Mouse (Mus musculus): ENCODE data around the gene 1810009A15Rik. TPM values are rescaled to one million over a fixed set of nuclear protein-coding genes. Genes with fewer than 3 reads are reported as not detected.

Gene 1810009A15Rik
- total and polyA plus RNA-seq, 3 experiments = 184 to 189 TPM; not detected in 1

DNA sequence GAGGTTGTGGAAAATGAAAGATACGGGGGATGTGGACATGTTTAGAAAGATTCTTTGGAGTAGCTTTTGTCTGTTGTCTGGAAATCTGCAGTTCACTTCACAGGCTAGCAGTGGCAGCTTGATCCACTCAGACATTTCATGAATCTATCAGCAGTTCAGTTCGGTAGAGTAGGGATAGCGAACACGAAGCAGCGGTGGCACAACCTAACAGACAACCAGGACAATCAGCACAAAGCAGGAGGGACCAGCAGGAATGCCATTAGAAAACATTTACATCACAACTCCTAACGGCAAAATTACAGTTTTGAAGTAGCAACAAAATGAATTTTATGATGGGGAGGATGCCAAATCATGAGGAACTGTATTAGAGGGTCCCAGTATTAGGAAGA lies 31.0 kb downstream of the 1810009A15Rik start:
- no peaks in the 10 kb centered on the region for H3K27me3 ChIP-seq (ENCODE audit: control insufficient read depth in 1 of 2, insufficient read depth in 2 of 2, low read length in 2 of 2)
- peak overlapping the region; percentile 88 for H3K27ac ChIP-seq (ENCODE audit: control insufficient read depth, low read depth, low read length)
- peaks cover 1 to 13% of the 10 kb centered on the region in 2 experiments for H3K36me3 ChIP-seq (ENCODE audit: control insufficient read depth in 1 of 2, insufficient read depth in 2 of 2, low read length in 2 of 2)
- no peaks in the 10 kb centered on the region for H3K9me3 ChIP-seq (replicated peaks; ENCODE audit: insufficient read depth, low read length)
- peaks cover 16% of the 10 kb centered on the region for H3K79me2 ChIP-seq (ENCODE audit: control insufficient read depth, insufficient read depth, low read length, poor library complexity)
- TF ChIP-seq MAFK (IDR thresholded peaks at IDR 0.05; ENCODE audit: borderline replicate concordance, low read depth, low read length) = no peak
- TF ChIP-seq TCF12 (IDR thresholded peaks at IDR 0.05; ENCODE audit: low read depth, low read length) = no peak
- TF ChIP-seq SIN3A (IDR thresholded peaks at IDR 0.05; ENCODE audit: low read length) = no peak
- no peak for TF ChIP-seq MYB (IDR thresholded peaks at IDR 0.05; ENCODE audit: low read depth, low read length)
- no peak for TF ChIP-seq RAD21 (IDR thresholded peaks at IDR 0.05; ENCODE audit: low read depth, low read length)
- no peak for TF ChIP-seq ZNF384 (IDR thresholded peaks at IDR 0.05; ENCODE audit: low read depth, low read length)
- peak overlapping the region; percentile 83 to 91 for H3K4me3 ChIP-seq (ENCODE audit: control insufficient read depth in 1 of 2, insufficient read depth in 1 of 2, low read depth in 2 of 2, low read length in 2 of 2)
- H3K4me1 ChIP-seq (ENCODE audit: control insufficient read depth in 1 of 2, insufficient read depth in 2 of 2, low read length in 2 of 2) = peaks cover 8 to 10% of the 10 kb centered on the region in 2 experiments; a peak in 3 of 4 replicates
- DNase-seq (ENCODE audit: low read depth, low spot score) = no peak
- H3K9ac ChIP-seq (ENCODE audit: control insufficient read depth, low read depth, low read length, poor library complexity, severe bottlenecking) = peak overlapping the region; percentile 92

GRCm38 (mm10) chr19:8920073-8920736 lies 31.6 kb downstream of the 1810009A15Rik start, which contains the start of gene B3gat3:
Gene B3gat3, plus strand, starts transcription at chr19:8920374.
- Histone ChIP-seq H3K27me3 (ENCODE audit: control insufficient read depth in 1 of 2, insufficient read depth in 2 of 2, low read length in 2 of 2) (no peaks in the 10 kb centered on the region), H3K36me3 (ENCODE audit: control insufficient read depth in 1 of 2, insufficient read depth in 2 of 2, low read length in 2 of 2) (peaks cover 1 to 13% of the 10 kb centered on the region in 2 experiments; a peak in 3 of 4 replicates), H3K4me1 (ENCODE audit: control insufficient read depth in 1 of 2, insufficient read depth in 2 of 2, low read length in 2 of 2) (peaks cover 8 to 10% of the 10 kb centered on the region in 2 experiments; a peak in 3 of 4 replicates), H3K9ac (ENCODE audit: control insufficient read depth, low read depth, low read length, poor library complexity, severe bottlenecking) (peak within 1 kb of the TSS; percentile 92), H3K4me3 (ENCODE audit: control insufficient read depth in 1 of 2, insufficient read depth in 1 of 2, low read depth in 2 of 2, low read length in 2 of 2) (peak within 1 kb of the TSS; percentile 83 to 91), H3K9me3 (replicated peaks; ENCODE audit: insufficient read depth, low read length) (no peaks in the 10 kb centered on the region), H3K27ac (ENCODE audit: control insufficient read depth, low read depth, low read length) (peak within 1 kb of the TSS; percentile 88), H3K79me2 (ENCODE audit: control insufficient read depth, insufficient read depth, low read length, poor library complexity) (peaks cover 16% of the 10 kb centered on the region)
- peak; percentile 91 for DNase-seq (ENCODE audit: low read depth, low spot score)
- TF ChIP-seq BHLHE40 (IDR thresholded peaks at IDR 0.05; ENCODE audit: borderline replicate concordance, low read depth, low read length) = no peak
- no peak for TF ChIP-seq MEF2A (IDR thresholded peaks at IDR 0.05; ENCODE audit: extremely low read depth, insufficient replicate concordance, low read depth, low read length, poor library complexity, severe bottlenecking)
- no peak for TF ChIP-seq ZNF384 (IDR thresholded peaks at IDR 0.05; ENCODE audit: low read depth, low read length)
- TF ChIP-seq POLR2AphosphoS2 (IDR thresholded peaks at IDR 0.05; ENCODE audit: low read length) = peak; percentile 80; the same call in 1 of the 2 replicates
- peak; percentile 43; the same call in 1 of the 2 replicates for TF ChIP-seq MYC (IDR thresholded peaks at IDR 0.05; ENCODE audit: low read depth, low read length)
- TF ChIP-seq TAL1 (IDR thresholded peaks at IDR 0.05; ENCODE audit: low read length) = no peak
- no peak for TF ChIP-seq CHD2 (IDR thresholded peaks at IDR 0.05; ENCODE audit: low read length)
- TF ChIP-seq UBTF (IDR thresholded peaks at IDR 0.05; ENCODE audit: borderline replicate concordance, insufficient read depth, low read depth, low read length) = no peak
- TF ChIP-seq CTCF (IDR thresholded peaks at IDR 0.05 in 2 of 3, conservative IDR thresholded peaks at IDR 0.05 in 1 of 3; ENCODE audit: control insufficient read depth in 1 of 3, insufficient read depth in 1 of 3, low read depth in 2 of 3, low read length in 3 of 3, poor library complexity in 1 of 3, severe bottlenecking in 1 of 3) = no peak
- TF ChIP-seq ELF1 (IDR thresholded peaks at IDR 0.05; ENCODE audit: low read depth, low read length) = peak; percentile 81
- TF ChIP-seq ZKSCAN1 (IDR thresholded peaks at IDR 0.05; ENCODE audit: low read depth, low read length) = no peak
- TF ChIP-seq POLR2AphosphoS5 (IDR thresholded peaks at IDR 0.05; ENCODE audit: borderline replicate concordance, low read depth, low read length) = no peak
- TF ChIP-seq ZMIZ1 (IDR thresholded peaks at IDR 0.05; ENCODE audit: low read depth, low read length) = peak; percentile 63; the same call in 1 of the 2 replicates
- TF ChIP-seq HCFC1 (IDR thresholded peaks at IDR 0.05; ENCODE audit: low read depth, low read length) = peak; percentile 83
- peak; percentile 45; the same call in 1 of the 2 replicates for TF ChIP-seq TBP (IDR thresholded peaks at IDR 0.05; ENCODE audit: low read depth, low read length)
- TF ChIP-seq USF1 (IDR thresholded peaks at IDR 0.05; ENCODE audit: low read depth, low read length) = 0 out of 2 replicates have a peak, but pooled peaks have one; percentile 12
- TF ChIP-seq USF2 (IDR thresholded peaks at IDR 0.05; ENCODE audit: borderline replicate concordance in 1 of 2, insufficient read depth in 1 of 2, low read depth in 1 of 2, low read length in 2 of 2) = no peak
- no peak for TF ChIP-seq GABPA (IDR thresholded peaks at IDR 0.05; ENCODE audit: low read depth, low read length)
- no peak for TF ChIP-seq MAX (IDR thresholded peaks at IDR 0.05; ENCODE audit: low read length)
- 0 out of 2 replicates have a peak, but pooled peaks have one; percentile 6 for TF ChIP-seq SMC3 (IDR thresholded peaks at IDR 0.05; ENCODE audit: low read depth, low read length)
- TF ChIP-seq KAT2A (conservative IDR thresholded peaks at IDR 0.05; ENCODE audit: low read depth, low read length) = no peak; the same call in 1 of the 2 replicates
- no peak for TF ChIP-seq JUND (IDR thresholded peaks at IDR 0.05; ENCODE audit: low read depth, low read length)
- peak; percentile 49; the same call in 1 of the 2 replicates for TF ChIP-seq MAZ (IDR thresholded peaks at IDR 0.05; ENCODE audit: low read depth, low read length)
- peak; percentile 71 for TF ChIP-seq SIN3A (IDR thresholded peaks at IDR 0.05; ENCODE audit: low read length)
- no peak; a peak in 1 of 4 replicates for TF ChIP-seq EP300 (IDR thresholded peaks at IDR 0.05; ENCODE audit: low read depth in 1 of 2, low read length in 2 of 2)
- no peak for TF ChIP-seq MAFK (IDR thresholded peaks at IDR 0.05; ENCODE audit: borderline replicate concordance, low read depth, low read length)
